Mouse (Mus musculus): ENCODE measurements around the gene Vmn1r77. TPM values are rescaled to one million over a fixed set of nuclear protein-coding genes. Genes with fewer than 3 reads are reported as not detected.
"Not testable (repeated sequence)": the region's sequence is repeated elsewhere in the genome, so short reads cannot be mapped to it uniquely, and the experiment has no call there.

The Vmn1r77 gene
- total RNA-seq (2018; cell fraction: chromatin; rRNA removed): not detected
- not detected for total RNA-seq (2018; cell fraction: cytosol; rRNA removed)
- total RNA-seq (2018; cell fraction: nucleus; rRNA removed): not detected
- polyA plus RNA-seq (2018): not detected in 3 replicates

DNA sequence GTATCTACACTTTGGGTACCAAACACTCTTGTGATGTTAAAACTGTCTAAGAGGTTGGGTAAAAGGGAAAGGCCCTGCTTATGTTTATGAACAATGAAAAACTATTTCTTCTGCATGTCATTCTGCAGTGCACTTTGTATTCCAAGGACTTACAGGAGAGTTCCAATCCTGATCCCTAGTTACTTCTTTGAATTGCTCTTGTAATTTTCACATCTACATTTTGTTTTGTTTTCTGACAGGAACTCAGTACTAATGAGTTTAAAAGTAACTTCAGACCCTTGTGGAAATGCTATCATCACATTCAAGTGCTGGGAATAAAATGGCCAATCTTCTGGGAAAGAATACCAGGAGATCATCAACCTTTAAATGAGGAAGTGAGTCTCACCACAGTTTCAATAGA lies at the start of gene Vmn1r77:
Vmn1r77 (plus strand) TSS at position 301 of the 400 bp plus-strand sequence.
- H3K79me2 ChIP-seq (ENCODE audit: inconsistent target); H3K4me3 ChIP-seq (ENCODE audit: inconsistent target); H3K36me3 ChIP-seq (ENCODE audit: inconsistent target); H3K27ac ChIP-seq: not testable (repeated sequence)

DNA sequence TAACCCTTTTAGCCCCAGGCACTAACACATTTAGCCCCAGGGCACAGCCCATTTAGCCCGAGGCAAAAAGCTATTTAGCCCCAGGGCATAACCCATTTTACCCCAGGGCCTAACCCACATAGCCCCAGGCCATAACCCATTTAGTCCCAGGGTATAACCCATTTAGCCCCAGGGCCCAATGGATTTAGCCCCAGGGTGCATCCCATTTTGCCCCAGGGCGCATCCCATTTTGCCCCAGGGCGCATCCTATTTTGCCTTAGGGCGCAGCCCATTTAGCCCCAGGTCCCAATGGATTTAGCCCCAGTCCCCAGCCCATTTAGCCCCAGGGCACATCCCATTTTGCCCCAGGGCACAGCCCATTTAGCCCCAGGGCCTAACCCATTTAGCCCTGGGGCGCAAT lies 25.1 kb upstream of the Vmn1r77 start:
- not testable (repeated sequence) for H3K27ac ChIP-seq; H3K36me3 ChIP-seq (ENCODE audit: inconsistent target); H3K4me3 ChIP-seq (ENCODE audit: inconsistent target); H3K79me2 ChIP-seq (ENCODE audit: inconsistent target)
- 92% methylated on average over 5 of the region's 5 CpGs for WGBS (ENCODE audit: missing documents)

DNA sequence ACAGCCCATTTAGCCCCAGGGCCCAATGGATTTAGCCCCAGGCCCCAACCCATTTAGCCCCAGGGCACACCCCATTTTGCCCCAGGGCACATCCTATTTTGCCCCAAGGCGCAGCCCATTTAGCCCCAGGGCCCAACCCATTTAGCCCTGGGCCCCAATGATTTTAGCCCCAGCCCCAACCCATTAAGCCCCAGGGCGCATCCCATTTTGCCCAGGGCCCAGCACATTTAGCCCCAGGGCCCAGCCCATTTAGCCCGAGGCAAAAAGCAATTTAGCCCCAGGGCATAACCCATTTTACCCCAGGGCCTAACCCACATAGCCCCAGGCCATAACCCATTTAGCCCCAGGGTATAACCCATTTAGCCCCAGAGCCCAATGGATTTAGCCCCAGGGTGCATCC lies 24.2 kb upstream of the Vmn1r77 start:
- H3K27ac ChIP-seq; H3K4me3 ChIP-seq (ENCODE audit: inconsistent target); H3K79me2 ChIP-seq (ENCODE audit: inconsistent target); H3K36me3 ChIP-seq (ENCODE audit: inconsistent target): not testable (repeated sequence)
- 93% methylated on average over 3 of the region's 3 CpGs for WGBS (ENCODE audit: missing documents)

DNA sequence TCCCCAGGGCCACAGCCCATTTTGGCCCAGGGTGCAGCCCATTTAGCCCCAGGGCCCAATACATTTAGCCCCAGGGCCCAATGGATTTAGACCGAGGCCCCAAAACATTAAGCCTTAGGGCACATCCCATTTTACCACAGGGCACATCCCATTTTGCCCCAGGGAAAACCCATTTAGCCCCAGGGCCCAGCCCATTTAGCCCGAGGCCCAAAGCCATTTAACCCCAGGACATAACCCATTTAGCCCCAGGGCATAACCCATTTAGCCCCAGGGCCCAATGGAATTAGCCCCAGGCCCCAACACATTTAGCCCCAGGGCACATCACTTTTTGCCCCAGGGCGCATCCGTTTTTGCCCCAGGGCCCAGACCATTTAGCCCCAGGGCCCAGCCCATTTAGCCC lies 23.4 kb upstream of the Vmn1r77 start:
- Histone ChIP-seq H3K4me3 (ENCODE audit: inconsistent target) (no peak overlapping the region), H3K36me3 (ENCODE audit: inconsistent target) (no peaks in the 10 kb centered on the region), H3K27ac (no peak overlapping the region), H3K79me2 (ENCODE audit: inconsistent target) (no peaks in the 10 kb centered on the region)
- 70% methylated on average over 3 of the region's 4 CpGs for WGBS (ENCODE audit: missing documents)

DNA sequence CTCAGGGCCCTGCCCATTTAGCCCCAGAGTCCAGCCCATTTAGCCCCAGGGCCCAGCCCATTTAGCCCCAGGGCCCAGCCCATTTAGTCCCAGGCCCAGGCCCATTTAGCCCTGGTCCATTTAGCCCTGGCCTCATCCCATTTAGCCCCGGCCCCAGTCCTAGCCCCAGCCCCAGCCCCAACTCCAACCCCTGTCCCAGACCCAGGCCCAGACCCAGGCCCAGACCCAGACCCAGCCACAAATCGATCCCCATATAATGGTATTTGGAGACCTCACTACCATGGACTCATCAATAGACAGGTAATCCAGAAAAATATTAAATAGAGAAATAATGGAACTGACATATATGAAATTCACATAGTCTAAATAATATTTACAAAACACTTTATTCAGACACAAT lies 18.7 kb upstream of the Vmn1r77 start:
- not testable (repeated sequence) for H3K79me2 ChIP-seq (ENCODE audit: inconsistent target); H3K27ac ChIP-seq; H3K36me3 ChIP-seq (ENCODE audit: inconsistent target); H3K4me3 ChIP-seq (ENCODE audit: inconsistent target)
- 96% methylated on average over 2 of the region's 2 CpGs for whole genome bisulfite sequencing (ENCODE audit: missing documents)

DNA sequence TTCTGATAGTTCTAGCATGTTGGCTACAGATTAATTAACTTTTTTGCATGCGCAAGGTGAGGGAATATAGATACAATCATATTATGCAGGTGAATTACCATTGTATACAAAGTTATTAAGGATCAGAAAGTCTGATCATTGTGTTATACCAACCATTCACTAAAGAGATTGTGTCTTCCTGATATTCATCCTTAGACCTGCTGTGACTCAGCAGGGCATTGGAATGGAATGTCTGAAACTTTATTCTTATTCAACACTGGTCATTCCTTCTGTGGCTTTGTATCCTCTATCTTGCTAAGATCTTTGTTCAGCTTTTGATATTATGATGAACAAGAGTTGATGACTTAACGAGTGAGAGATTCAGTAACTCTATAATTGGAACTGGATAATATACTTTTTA lies 4.1 kb downstream of the Vmn1r77 start:
- H3K4me3 ChIP-seq (ENCODE audit: inconsistent target): no peak overlapping the region
- H3K27ac ChIP-seq: no peak overlapping the region
- H3K79me2 ChIP-seq (ENCODE audit: inconsistent target): no peaks in the 10 kb centered on the region
- WGBS (ENCODE audit: missing documents): 79% methylated on average over 2 of the region's 2 CpGs
- no peaks in the 10 kb centered on the region for H3K36me3 ChIP-seq (ENCODE audit: inconsistent target)

Other genes with a start within 250 kb of the Vmn1r77 start
- not detected in 3 replicates for gene Vmn1r74, start 202.8 kb upstream of the Vmn1r77 start, polyA plus RNA-seq (2018)
- gene Vmn1r75, start 162.1 kb upstream of the Vmn1r77 start, polyA plus RNA-seq (2018): not detected in 3 replicates
- gene Vmn1r76, start 98.5 kb upstream of the Vmn1r77 start, polyA plus RNA-seq (2018): not detected in 3 replicates
- gene Vmn1r78, start 113.5 kb downstream of the Vmn1r77 start, polyA plus RNA-seq (2018): not detected in 3 replicates
- gene Vmn1r79, start 134.5 kb downstream of the Vmn1r77 start, polyA plus RNA-seq (2018): not detected in 3 replicates
- not detected in 3 replicates for gene Vmn1r80, start 152.5 kb downstream of the Vmn1r77 start, polyA plus RNA-seq (2018)
- not detected in 3 replicates for gene Vmn1r81, start 231.5 kb downstream of the Vmn1r77 start, polyA plus RNA-seq (2018)

All from macrophage (primary cell).